In the genomic region with DNA sequence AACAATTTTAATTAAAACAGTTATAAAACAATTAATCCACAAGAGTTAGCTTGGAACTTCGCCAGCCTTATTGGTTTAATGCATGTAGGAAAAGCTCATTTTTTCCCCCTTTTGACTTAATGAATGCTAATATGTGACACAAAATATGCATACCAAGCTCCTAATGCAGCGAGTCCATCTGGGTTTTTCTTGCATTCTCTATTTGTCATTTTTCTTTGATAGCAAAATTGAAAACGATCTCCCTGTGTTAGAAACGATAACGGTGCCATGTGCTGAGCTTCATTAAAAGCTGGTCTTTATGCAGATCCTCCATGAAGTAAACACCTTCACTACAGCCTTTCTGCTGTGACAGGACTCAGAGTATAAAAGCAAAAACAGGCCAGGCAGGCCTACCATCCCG, we compare ENCODE assay signal across 16 mouse cellular contexts.
"Had no signal": no experiment of that assay in that cellular context is flagged by ENCODE, and none has a peak within 500 bp of the region (broad histone marks: within the 10 kb centered on the region; RNA-seq: fewer than 3 reads in every experiment).

No protein-coding gene starts in this region.

- DNase-seq: lung, adult 18-20 months; lung, embryonic 14.5 days; lung, postnatal 10 days; lung, postnatal 4 days; right cerebral cortex, adult 18-20 months; right cerebral cortex, postnatal 25 days; right cerebral cortex, postnatal 4 days; spleen, adult 18-20 months; thymus, adult 18-20 months; thymus, postnatal 14 days; thymus, postnatal 36 days had no signal

- H3K9ac ChIP-seq: lung, embryonic 14.5 days; neural tube, embryonic 13.5 days; neural tube, embryonic 15.5 days had no signal

- H3K36me3 ChIP-seq: neural tube, embryonic 13.5 days; neural tube, embryonic 15.5 days had no signal

- H3K9me3 ChIP-seq: neural tube, embryonic 13.5 days; neural tube, embryonic 15.5 days had no signal

- ATAC-seq: midbrain, embryonic 16.5 days had no signal

- H3K27ac ChIP-seq: neural tube, embryonic 13.5 days; neural tube, embryonic 15.5 days had no signal

- H3K4me3 ChIP-seq: myocyte; neural tube, embryonic 13.5 days; neural tube, embryonic 15.5 days had no signal

- H3K4me2 ChIP-seq: lung, embryonic 14.5 days; midbrain, embryonic 11.5 days; neural tube, embryonic 13.5 days; neural tube, embryonic 15.5 days had no signal

- H3K27me3 ChIP-seq: neural tube, embryonic 13.5 days; neural tube, embryonic 15.5 days had no signal
